Comparison of ENCODE assay signal across 16 mouse cellular contexts in genomic region chr19:30145106-30145505, GRCm38 (mm10). TPM values are rescaled to one million over a fixed set of nuclear protein-coding genes. Genes with fewer than 3 reads are reported as not detected.
"Had no signal": no experiment of that assay in that cellular context is flagged by ENCODE, and none has a peak within 500 bp of the region (broad histone marks: within the 10 kb centered on the region; RNA-seq: fewer than 3 reads in every experiment).

No protein-coding gene starts in this region.

- H3K36me3 ChIP-seq: limb, embryonic 12.5 days; stomach, embryonic 15.5 days had no signal

- H3K9me3 ChIP-seq: limb, embryonic 12.5 days; neural tube, embryonic 12.5 days; stomach, embryonic 15.5 days had no signal

- H3K4me2 ChIP-seq: limb, embryonic 12.5 days; neural tube, embryonic 12.5 days; stomach, embryonic 15.5 days had no signal

- H3K4me3 ChIP-seq: layer of hippocampus, adult 2 months; limb, embryonic 12.5 days; myocyte; neural tube, embryonic 12.5 days; stomach, embryonic 15.5 days had no signal

- DNase-seq: kidney, adult 11 months; kidney, adult 9 months; kidney, postnatal 4 days; lung, adult 18-20 months; lung, postnatal 36 days; midbrain, embryonic 14.5 days; retina, postnatal 1 day; thymus, postnatal 36 days had no signal

- H3K27ac ChIP-seq: kidney, postnatal 0 days; layer of hippocampus, adult 2 months; limb, embryonic 12.5 days; neural tube, embryonic 12.5 days; stomach, embryonic 15.5 days had no signal

- H3K9ac ChIP-seq: limb, embryonic 12.5 days; neural tube, embryonic 12.5 days; stomach, embryonic 15.5 days had no signal

- ATAC-seq: lung, postnatal 0 days had no signal

- H3K27me3 ChIP-seq: limb, embryonic 12.5 days; neural tube, embryonic 12.5 days; stomach, embryonic 15.5 days had no signal

- H3K4me1 ChIP-seq: limb, embryonic 12.5 days; neural tube, embryonic 12.5 days; stomach, embryonic 15.5 days had no signal

RNA-seq across cellular contexts. Expression of gene Gldc, which starts 30.1 kb away (rescaled TPM):
- polyA plus RNA-seq: spleen, adult 2 months had no signal
